Mouse (Mus musculus) limb, embryonic 12.5 days (tissue): ENCODE measurements around the gene Gm14288. TPM values are rescaled to one million over a fixed set of nuclear protein-coding genes. Genes with fewer than 3 reads are reported as not detected.
"Not testable (repeated sequence)": the region's sequence is repeated elsewhere in the genome, so short reads cannot be mapped to it uniquely, and the experiment has no call there.

Experiments
- ATAC-seq: fragments of 200-750 bp; cut with Nextera tagmentation; 2 replicates; pipeline ENCODE4 v1.8.0; 2017; ENCODE audit warnings: low read depth, moderate TSS enrichment; ENCODE audit not compliant: insufficient number of reproducible peaks, insufficient read depth, low FRiP score, low TSS enrichment
- H3K27ac ChIP-seq: fragments of 300-500 bp; sonication (generic); 2 replicates; pipeline ENCODE4 v1.5.1; 2016; ENCODE audit warnings: mild to moderate bottlenecking, moderate library complexity
- H3K27me3 ChIP-seq: fragments of 300-500 bp; sonication (generic); 2 replicates; pipeline ENCODE4 v1.6.1; 2016; ENCODE audit warnings: mild to moderate bottlenecking, moderate library complexity
- H3K36me3 ChIP-seq: fragments of 300-500 bp; sonication (generic); 2 replicates; pipeline ENCODE4 v1.6.1; 2016; ENCODE audit warnings: mild to moderate bottlenecking, moderate library complexity
- H3K4me1 ChIP-seq: fragments of 300-500 bp; sonication (generic); replicated peaks from 2 replicates; pipeline ENCODE4 v1.6.1; 2016
- H3K4me2 ChIP-seq: fragments of 300-500 bp; sonication (generic); 2 replicates; pipeline ENCODE4 v1.6.1; 2016; ENCODE audit warnings: mild to moderate bottlenecking, moderate library complexity
- H3K4me3 ChIP-seq: fragments of 300-500 bp; sonication (generic); replicated peaks from 2 replicates; pipeline ENCODE4 v1.5.1; 2016; ENCODE audit warnings: mild to moderate bottlenecking
- H3K9ac ChIP-seq: fragments of 300-500 bp; sonication (generic); replicated peaks from 2 replicates; pipeline ENCODE4 v1.6.1; 2016; ENCODE audit warnings: mild to moderate bottlenecking, moderate library complexity
- H3K9me3 ChIP-seq: fragments of 300-500 bp; sonication (generic); 2 replicates; pipeline ENCODE4 v1.6.1; 2016; ENCODE audit warnings: mild to moderate bottlenecking, moderate library complexity
- WGBS: fragments of 180-500 bp; shearing (Covaris S2); methylation state at CpG from one replicate; pipeline ENCODE4 v1.1.7; 2016; 5-methylcytosine and 5-hydroxymethylcytosine counted together
- polyA plus RNA-seq: library from polyadenylated mRNA; unstranded; fragments of >200 nt; fragmentation: Nextera tagmentation; extraction: Ambion mirVana; gene quantifications from 2 replicates; pipeline ENCODE4 v1.2.1, GENCODE M21; 2016

The Gm14288 gene
- polyA plus RNA-seq = 5.8 and 6.7 TPM in 2 replicates

GRCm38 (mm10) chr2:175800993-175801392 lies at the start of gene Gm14288:
Gene Gm14288, minus strand, starts transcription at chr2:175801093.
- not testable (repeated sequence) for H3K4me2 ChIP-seq, H3K4me1 ChIP-seq, H3K36me3 ChIP-seq, H3K4me3 ChIP-seq, H3K9me3 ChIP-seq, H3K9ac ChIP-seq, H3K27ac ChIP-seq, ATAC-seq, H3K27me3 ChIP-seq
- WGBS = no CpG with 5 or more reads among the region's 6 CpGs

GRCm38 (mm10) chr2:175741237-175741636 lies 59.7 kb downstream of the Gm14288 start, which contains the start of gene Gm2007:
Gene Gm2007, plus strand, starts transcription at chr2:175741537.
- not testable (repeated sequence) for H3K27me3 ChIP-seq, H3K27ac ChIP-seq, H3K4me1 ChIP-seq, H3K9me3 ChIP-seq, H3K4me2 ChIP-seq, H3K36me3 ChIP-seq, H3K9ac ChIP-seq, H3K4me3 ChIP-seq, ATAC-seq
- no CpG with 5 or more reads among the region's 2 CpGs for WGBS

Other genes starting within 250 kb of the Gm14288 start
- not detected in 2 replicates for gene Gm11007, start 157.1 kb downstream of the Gm14288 start, polyA plus RNA-seq
- 16.5 and 17.5 TPM in 2 replicates for gene Zfp969, start 97.4 kb downstream of the Gm14288 start, polyA plus RNA-seq
- gene Gm2007, start 59.6 kb downstream of the Gm14288 start, polyA plus RNA-seq = not detected in 2 replicates
- 18.5 and 22.7 TPM in 2 replicates for gene Gm6710, start 68.1 kb upstream of the Gm14288 start, polyA plus RNA-seq
- gene Zfp966, start 130.0 kb upstream of the Gm14288 start, polyA plus RNA-seq = 5.7 and 6.2 TPM in 2 replicates
- 25.7 and 33.3 TPM in 2 replicates for gene Gm2026, start 164.2 kb upstream of the Gm14288 start, polyA plus RNA-seq